Mouse (Mus musculus) v-Abl transformed pro-B cells (cell line): ENCODE measurements around the gene Utp15.

ENCODE experiments used
- in situ Hi-C, 2 experiments: fragments of 400-800 bp; cut with MboI; formaldehyde crosslinking; loops; one replicate each; pipeline ENCODE4 v1.15.1; 2025; ENCODE audit not compliant: unreplicated experiment in 2 of 2

The Utp15 gene

GRCm38 (mm10) chr13:98274023-98274422, 11.2 kb upstream of the Utp15 start:
- in situ Hi-C loops = loop anchor here (25.0 kb wide), 5 partner anchors 1037 to 1887 kb away; partner anchors contain the start of genes Hmgcr (in 2 of the 2), Poc5 (in 2 of the 2), Enc1 (in 1 of the 2) and Gfm2 (in 1 of the 2)

- in situ Hi-C loops = loop anchor here (10.0 to 25.0 kb wide), 7 partner anchors 51 to 1877 kb away; partner anchors contain the start of genes Hmgcr (in 2 of the 2), Poc5 (in 2 of the 2), Btf3 (in 1 of the 2) and Enc1 (in 1 of the 2)
Observed at GRCm38 (mm10) chr13:98264111-98264510, 1.3 kb upstream of the Utp15 start.

GRCm38 (mm10) chr13:98263458-98263987, 682 bp upstream of the Utp15 start:
- in situ Hi-C loops = loop anchor here (10.0 to 25.0 kb wide), 7 partner anchors 51 to 1876 kb away; partner anchors contain the start of genes Hmgcr (in 2 of the 2), Poc5 (in 2 of the 2), Btf3 (in 1 of the 2) and Enc1 (in 1 of the 2)

GRCm38 (mm10) chr13:98254921-98255320, 7.9 kb downstream of the Utp15 start:
- in situ Hi-C loops = loop anchor here (25.0 kb wide), 5 partner anchors 1018 to 1868 kb away; partner anchors contain the start of genes Hmgcr (in 2 of the 2), Poc5 (in 2 of the 2), Enc1 (in 1 of the 2) and Gfm2 (in 1 of the 2)

GRCm38 (mm10) chr13:98249594-98249993, 13.2 kb downstream of the Utp15 start:
- in situ Hi-C loops = no loop called here

GRCm38 (mm10) chr13:98245386-98245785, 17.5 kb downstream of the Utp15 start:
- in situ Hi-C loops = no loop called here

- in situ Hi-C loops = no loop called here
Observed at GRCm38 (mm10) chr13:98244571-98245350, 18.1 kb downstream of the Utp15 start.

- in situ Hi-C loops = no loop called here
Observed at GRCm38 (mm10) chr13:98241531-98242282, 21.1 kb downstream of the Utp15 start.

GRCm38 (mm10) chr13:98239978-98240641, 22.7 kb downstream of the Utp15 start:
- in situ Hi-C loops = loop anchor here (5.0 to 10.0 kb wide), 2 partner anchors 205 to 208 kb away; no protein-coding TSS in a partner anchor

- in situ Hi-C loops = loop anchor here (5.0 to 10.0 kb wide), 2 partner anchors 201 to 203 kb away; no protein-coding TSS in a partner anchor
Observed at GRCm38 (mm10) chr13:98235451-98235850, 27.4 kb downstream of the Utp15 start.

GRCm38 (mm10) chr13:98230511-98230910, 32.3 kb downstream of the Utp15 start:
- in situ Hi-C loops = loop anchor here in 1 of 2 experiments (10.0 kb wide), 1 partner anchor 196 kb away; no protein-coding TSS in a partner anchor

- in situ Hi-C loops = no loop called here
Observed at GRCm38 (mm10) chr13:98226225-98226624, 36.6 kb downstream of the Utp15 start.

GRCm38 (mm10) chr13:98222848-98223247, 40.0 kb downstream of the Utp15 start:
- in situ Hi-C loops = no loop called here

- in situ Hi-C loops = no loop called here
Observed at GRCm38 (mm10) chr13:98210137-98210536, 52.7 kb downstream of the Utp15 start.

GRCm38 (mm10) chr13:98208842-98209241, 54.0 kb downstream of the Utp15 start:
- in situ Hi-C loops = no loop called here

- in situ Hi-C loops = no loop called here
Observed at GRCm38 (mm10) chr13:98206546-98206870, 56.3 kb downstream of the Utp15 start.

GRCm38 (mm10) chr13:98205771-98206545, 56.9 kb downstream of the Utp15 start, which contains the start of gene Arhgef28:
Gene Arhgef28, minus strand, starts transcription at chr13:98206439.
- in situ Hi-C loops = no loop called here

- in situ Hi-C loops = no loop called here
Observed at GRCm38 (mm10) chr13:98205111-98205510, 57.7 kb downstream of the Utp15 start.

GRCm38 (mm10) chr13:98204371-98204770, 58.5 kb downstream of the Utp15 start:
- in situ Hi-C loops = no loop called here
